Mouse (Mus musculus) layer of hippocampus, adult 9-11 months (tissue): ENCODE results near the gene Tenm4.

Source experiments
- DNase-seq: peaks from one replicate; pipeline ENCODE4 v3.0.0; 2022

Gene Tenm4

DNA sequence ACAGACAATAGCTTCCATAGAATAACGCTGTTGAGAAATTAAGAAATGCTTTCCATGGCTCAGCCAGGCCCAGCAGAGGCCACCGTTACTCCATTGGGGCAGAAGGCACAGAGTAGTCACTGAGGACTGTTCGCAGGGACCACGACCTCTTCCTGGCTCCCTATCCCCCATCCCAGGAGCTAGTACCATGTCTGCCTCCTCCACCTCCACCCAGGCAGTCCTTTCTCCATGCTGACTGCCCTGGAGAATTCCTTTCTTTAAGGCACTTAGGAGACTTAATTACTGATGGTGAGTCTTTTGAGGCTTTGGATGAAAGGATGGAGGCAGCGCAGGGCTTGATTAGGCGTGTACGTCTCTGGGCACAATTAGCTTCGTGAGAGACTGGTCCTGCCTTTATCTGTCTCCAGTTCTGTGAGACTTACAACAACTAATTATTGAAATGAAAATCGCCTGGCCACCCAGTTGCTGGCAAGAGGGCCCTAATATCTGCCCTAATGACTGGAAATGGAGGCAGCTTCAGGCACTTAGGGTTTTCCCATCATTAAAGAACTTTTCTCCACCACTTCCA is 365.4 kb downstream of the Tenm4 start:
- no peak for DNase-seq

- no peak for DNase-seq
These were observed 368.4 kb downstream of the Tenm4 start for GRCm38 (mm10) chr7:96539248-96540034.

- no peak for DNase-seq
These were observed 369.5 kb downstream of the Tenm4 start for GRCm38 (mm10) chr7:96540458-96541096.

GRCm38 (mm10) chr7:96545979-96546378 is 374.9 kb downstream of the Tenm4 start:
- DNase-seq: no peak

- no peak for DNase-seq
These were observed 380.8 kb downstream of the Tenm4 start for GRCm38 (mm10) chr7:96551809-96552208.

DNA sequence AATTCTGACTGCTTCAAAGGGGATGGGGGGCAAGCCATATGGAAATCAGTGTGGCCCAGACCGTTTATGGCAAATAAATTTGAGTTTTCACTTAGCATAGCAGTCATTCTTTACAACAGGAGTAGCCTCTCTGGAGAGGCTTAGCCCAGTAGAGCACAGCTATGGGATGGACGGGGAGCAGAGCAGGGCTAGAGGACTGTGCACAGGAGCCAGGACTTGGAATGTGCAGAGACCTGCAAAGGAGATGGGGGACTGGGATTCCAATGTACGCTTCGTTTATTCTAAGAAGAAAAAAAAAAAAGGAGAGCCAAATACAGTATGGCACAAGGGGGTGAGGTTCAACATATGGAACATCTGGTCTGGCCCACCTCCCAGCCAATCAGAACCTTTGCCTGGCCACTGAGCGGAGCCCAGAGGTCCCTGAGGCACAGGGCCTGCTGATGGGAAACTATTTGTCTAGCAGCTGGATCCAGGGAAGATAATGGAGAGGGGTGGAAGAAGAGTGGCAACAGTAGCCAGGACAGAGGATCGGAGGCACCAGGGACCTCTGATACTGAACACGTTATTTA is 381.3 kb downstream of the Tenm4 start:
- DNase-seq: no peak

GRCm38 (mm10) chr7:96554277-96554690 is 383.2 kb downstream of the Tenm4 start:
- no peak for DNase-seq

DNA sequence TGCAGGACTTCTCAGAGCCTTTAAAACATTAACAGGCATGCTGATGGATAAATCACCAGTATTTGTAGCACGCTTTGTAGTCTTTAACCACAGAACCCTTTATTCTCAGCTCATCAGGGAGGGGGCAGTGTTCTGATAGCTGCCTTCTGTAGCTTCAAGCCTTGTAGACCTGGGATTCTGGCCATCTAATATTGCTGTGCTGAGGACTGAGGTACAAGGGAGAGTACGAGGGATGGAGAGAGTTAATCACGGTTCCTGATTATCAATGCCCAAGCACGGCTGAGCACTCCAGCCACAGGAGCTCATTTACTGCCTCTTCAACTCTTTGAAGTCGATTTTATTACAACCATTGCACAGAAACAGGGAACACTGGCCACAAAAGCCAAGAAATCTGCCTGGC is 384.2 kb downstream of the Tenm4 start:
- DNase-seq: no peak

DNA sequence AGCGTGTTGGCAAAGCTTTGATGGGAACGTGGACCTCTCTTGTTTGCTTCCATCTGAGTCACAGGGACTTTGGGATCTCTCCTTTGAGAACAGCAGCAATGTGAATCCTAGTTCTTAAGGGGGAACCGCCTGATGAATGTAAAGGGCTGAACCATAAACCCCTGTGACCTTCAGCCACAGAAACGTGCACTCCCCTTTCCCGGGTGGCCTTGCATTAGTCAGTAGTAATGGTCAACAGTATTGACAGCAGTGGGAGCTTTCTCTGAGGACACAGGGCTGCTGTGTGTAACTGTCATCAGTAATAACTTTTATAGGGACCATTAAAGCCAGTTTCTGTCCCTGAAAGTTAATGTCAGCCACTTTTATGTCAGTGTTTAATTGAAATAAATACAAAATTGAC is 385.7 kb downstream of the Tenm4 start:
- no peak for DNase-seq

- no peak for DNase-seq
These were observed 391.8 kb downstream of the Tenm4 start for GRCm38 (mm10) chr7:96562890-96563289.

DNA sequence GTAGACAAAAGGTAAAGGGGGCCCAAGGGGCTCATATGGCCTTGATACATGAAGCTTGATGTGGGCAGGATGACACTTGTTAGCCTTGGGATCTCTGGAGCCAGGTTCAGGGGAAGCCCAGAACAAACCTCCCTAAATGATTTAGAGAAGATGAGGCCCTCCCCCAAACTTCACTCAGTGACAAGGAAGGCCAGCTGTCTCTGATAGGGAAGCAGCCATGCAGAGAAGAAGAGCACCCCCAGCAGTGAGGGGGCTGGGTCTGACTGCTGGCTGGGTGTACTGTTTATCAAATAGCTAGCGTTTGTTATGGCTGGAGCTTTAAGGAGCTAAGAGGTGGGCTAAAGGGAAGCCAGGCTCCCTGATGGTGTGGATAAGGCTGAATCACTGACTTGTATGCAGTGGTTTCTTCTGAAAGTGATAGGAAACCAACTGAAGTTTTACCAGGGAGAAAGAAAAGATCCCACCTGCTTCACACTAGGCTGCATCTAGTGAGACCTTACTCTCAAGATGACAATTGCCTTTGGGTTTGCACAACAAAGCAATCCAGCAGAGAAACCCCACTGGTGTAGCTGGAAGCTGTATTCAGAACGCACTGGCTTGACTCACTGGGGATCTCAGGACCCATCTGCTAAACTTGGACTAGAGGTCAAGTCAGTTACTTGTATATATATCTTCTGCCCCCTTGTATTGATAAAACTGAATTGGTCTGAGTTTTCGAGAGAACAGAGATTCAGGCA is 392.5 kb downstream of the Tenm4 start:
- DNase-seq: no peak

- DNase-seq: no peak
These were observed 394.8 kb downstream of the Tenm4 start for GRCm38 (mm10) chr7:96565806-96566205.

- DNase-seq: peak; percentile 27
These were observed 395.2 kb downstream of the Tenm4 start for GRCm38 (mm10) chr7:96566260-96566659.

- no peak for DNase-seq
These were observed 397.0 kb downstream of the Tenm4 start for GRCm38 (mm10) chr7:96568034-96568433.

DNA sequence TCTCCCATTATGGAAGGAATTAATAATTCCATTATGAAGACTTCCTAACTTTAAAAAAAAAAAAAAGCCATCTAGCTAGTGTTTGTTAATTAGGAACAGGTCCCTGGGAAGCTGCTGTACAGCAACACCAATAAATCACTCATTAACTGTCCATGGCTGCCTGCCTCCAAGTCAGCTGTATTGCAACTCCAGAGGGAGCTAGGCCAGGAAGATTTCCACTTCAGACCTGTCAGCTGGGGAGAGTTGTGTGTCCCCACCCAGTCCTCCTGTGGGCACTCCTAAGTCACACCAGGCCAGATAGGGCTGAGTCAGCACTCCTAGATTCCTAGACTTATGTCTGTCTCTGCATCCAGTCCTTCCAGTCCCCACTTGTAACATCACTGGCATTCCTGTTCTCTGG is 399.9 kb downstream of the Tenm4 start:
- no peak for DNase-seq

DNA sequence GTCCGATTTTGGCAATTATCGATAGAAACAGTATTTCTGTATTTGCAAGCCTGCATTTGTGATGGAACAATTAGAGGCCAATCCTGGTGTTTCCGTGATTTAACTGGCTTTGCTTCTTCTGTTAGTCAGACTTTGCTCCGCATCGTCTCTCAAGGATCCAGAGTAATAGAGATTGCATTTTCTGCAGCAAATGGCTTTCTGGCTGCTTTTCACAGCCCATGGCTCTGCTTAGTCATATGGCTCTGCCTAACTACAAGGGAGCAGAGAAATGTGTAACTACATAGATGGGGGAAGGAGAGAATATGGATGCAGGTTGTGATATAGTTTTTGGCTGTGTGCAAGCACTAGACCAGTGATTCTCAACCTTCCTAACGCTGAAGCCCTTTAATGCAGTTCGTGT is 401.9 kb downstream of the Tenm4 start:
- no peak for DNase-seq

- peak; percentile 93 for DNase-seq
These were observed 404.2 kb downstream of the Tenm4 start for GRCm38 (mm10) chr7:96575202-96575650.

DNA sequence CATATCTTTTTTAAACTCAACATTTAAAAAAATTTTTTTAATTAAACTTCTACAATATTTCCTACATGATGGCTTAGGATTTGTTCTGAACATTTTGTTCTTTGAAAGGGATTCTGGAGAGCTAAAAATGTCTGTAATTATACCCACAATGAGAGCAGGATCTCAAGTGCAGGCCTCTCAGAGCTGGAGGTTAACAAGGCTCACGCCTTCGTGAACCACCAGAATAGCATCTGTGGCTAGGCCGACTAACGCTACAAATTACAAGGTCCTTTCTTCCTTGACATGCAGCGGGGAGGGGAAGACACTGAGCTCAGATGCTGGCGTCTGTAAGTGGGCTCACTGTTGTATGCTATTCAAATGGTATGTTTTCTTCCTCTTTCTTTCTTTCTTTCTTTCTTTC is 411.7 kb downstream of the Tenm4 start:
- no peak for DNase-seq

DNA sequence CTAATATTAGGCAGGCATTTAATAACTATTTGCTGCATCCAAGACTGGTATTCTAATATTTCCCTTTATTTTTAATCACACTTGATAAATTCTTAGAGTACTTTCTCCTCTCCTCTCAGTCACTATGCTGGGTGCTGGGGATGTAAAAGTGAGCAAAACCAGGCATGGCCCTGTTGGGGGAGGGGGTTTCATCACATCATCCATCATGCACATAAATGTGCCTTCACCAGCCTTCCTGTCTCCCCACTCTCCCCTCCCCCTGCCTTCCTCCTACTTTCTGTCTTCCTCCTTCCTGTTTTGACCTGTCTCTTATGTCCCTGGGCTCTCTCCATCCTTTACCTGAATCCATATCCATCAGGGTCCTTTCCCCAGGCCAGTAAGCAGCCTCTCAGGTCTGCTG is 416.4 kb downstream of the Tenm4 start:
- DNase-seq: no peak

DNA sequence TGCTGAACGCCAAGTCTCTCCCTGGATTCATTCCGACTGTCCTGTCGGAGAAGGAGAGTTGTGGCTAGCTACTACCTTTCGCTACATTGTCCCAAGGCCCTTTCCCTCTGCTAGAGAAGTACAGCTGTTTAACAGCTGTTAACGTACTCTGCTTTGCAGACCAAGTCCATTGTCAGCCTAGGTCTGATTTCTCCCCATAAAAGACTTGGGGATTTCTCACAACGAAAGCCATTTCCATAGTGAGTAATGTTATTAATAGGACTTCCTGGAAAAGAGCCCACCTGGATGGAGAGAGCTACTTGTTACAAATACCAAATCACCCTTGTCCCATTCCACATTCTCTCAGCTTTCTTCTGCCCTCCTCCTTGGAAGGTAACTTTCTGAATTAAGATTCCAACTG is 417.5 kb downstream of the Tenm4 start:
- no peak for DNase-seq

GRCm38 (mm10) chr7:96595535-96596295 is 424.7 kb downstream of the Tenm4 start:
- no peak for DNase-seq
